8 mouse cellular contexts compared by ENCODE assay signal in genomic region chr10:81138131-81138782, GRCm38 (mm10). TPM values are rescaled to one million over a fixed set of nuclear protein-coding genes. Genes with fewer than 3 reads are reported as not detected.
DNase-seq lines count a peak whose midpoint lies in the region; ATAC-seq lines count a peak whose summit lies in the region.

No protein-coding gene starts in this region.

- H3K27ac ChIP-seq in heart, embryonic 13.5 days (replicated peaks), result peak overlapping the region; percentile 92
- peak overlapping the region; percentile 87 for H3K27ac ChIP-seq in midbrain, embryonic 11.5 days (ENCODE audit: low read depth, low read length)

- peak overlapping the region; percentile 96 for H3K4me3 ChIP-seq in heart, embryonic 13.5 days
- H3K4me3 ChIP-seq in midbrain, embryonic 11.5 days (ENCODE audit: low read depth, low read length), result peak overlapping the region; percentile 78

- peaks cover 13% of the 10 kb centered on the region for H3K27me3 ChIP-seq in heart, embryonic 13.5 days (replicated peaks)
- peaks cover 27% of the 10 kb centered on the region for H3K27me3 ChIP-seq in midbrain, embryonic 11.5 days (ENCODE audit: control insufficient read depth, insufficient read depth, low read length)

- peak overlapping the region; percentile 94 for H3K9ac ChIP-seq in heart, embryonic 13.5 days
- H3K9ac ChIP-seq in midbrain, embryonic 11.5 days (ENCODE audit: low read length), result peak overlapping the region; percentile 89

- peaks cover 69% of the 10 kb centered on the region for H3K4me1 ChIP-seq in heart, embryonic 13.5 days
- peaks cover 42% of the 10 kb centered on the region for H3K4me1 ChIP-seq in midbrain, embryonic 11.5 days (ENCODE audit: control insufficient read depth, insufficient read depth, low read length)

- ATAC-seq in heart, embryonic 13.5 days (ENCODE audit: extremely low read depth, insufficient number of reproducible peaks, low FRiP score, low TSS enrichment), result no peak
- ATAC-seq in midbrain, embryonic 11.5 days (ENCODE audit: low FRiP score), result no peak

- under 1% methylated on average over 24 of the region's 24 CpGs for WGBS in heart, embryonic 13.5 days
- WGBS in midbrain, embryonic 11.5 days, result 2% methylated on average over 19 of the region's 24 CpGs

- H3K36me3 ChIP-seq in heart, embryonic 13.5 days, result peaks cover 3% of the 10 kb centered on the region
- H3K36me3 ChIP-seq in midbrain, embryonic 11.5 days (ENCODE audit: control insufficient read depth, insufficient read depth, low read length), result no peaks in the 10 kb centered on the region

- H3K9me3 ChIP-seq in heart, embryonic 13.5 days, result no peaks in the 10 kb centered on the region
- no peaks in the 10 kb centered on the region for H3K9me3 ChIP-seq in midbrain, embryonic 11.5 days (ENCODE audit: control insufficient read depth, low read length)

- peak; percentile 64 for DNase-seq in adrenal gland, postnatal 10 days
- no peak for DNase-seq in adrenal gland, postnatal 25 days
- DNase-seq in B cell, adult 2 months, result peak; percentile 86
- DNase-seq in cerebellum, adult 9-11 months, result peak; percentile 84
- peak; percentile 29 to 74 for DNase-seq in kidney, postnatal 25 days
- peak; percentile 92 for DNase-seq in midbrain, embryonic 11.5 days (ENCODE audit: low spot score, missing footprints)
- peak; percentile 72 for DNase-seq in testis, postnatal 14 days (ENCODE audit: low spot score)

- peak overlapping the region; percentile 95 for H3K4me2 ChIP-seq in heart, embryonic 13.5 days
- peak overlapping the region; percentile 79 for H3K4me2 ChIP-seq in midbrain, embryonic 11.5 days

RNA-seq across cellular contexts. Expression of gene Zbtb7a, which starts 3.2 kb away (rescaled TPM):
- total RNA-seq in adrenal gland, postnatal 10 days (2021), result 10 to 100 TPM; 61.1 to 66.6 TPM
- total RNA-seq in adrenal gland, postnatal 25 days (2021), result 72.8 and 96.8 TPM in 2 replicates
- 19.5 and 20.1 TPM in 2 replicates for polyA plus RNA-seq in heart, embryonic 13.5 days (2015; fragmentation: Nextera tagmentation; extraction: Ambion mirVana)
- polyA plus RNA-seq in midbrain, embryonic 11.5 days (2014; fragmentation: Nextera tagmentation; extraction: Ambion mirVana), result 5.3 and 5.6 TPM in 2 replicates

RNA-seq across cellular contexts. Expression of gene Pias4, which starts 29.5 kb away (rescaled TPM):
- 10 to 100 TPM; 25.8 to 26.5 TPM for total RNA-seq in adrenal gland, postnatal 10 days (2021)
- total RNA-seq in adrenal gland, postnatal 25 days (2021), result 33.1 and 36.9 TPM in 2 replicates
- 35.7 and 40.3 TPM in 2 replicates for polyA plus RNA-seq in heart, embryonic 13.5 days (2015; fragmentation: Nextera tagmentation; extraction: Ambion mirVana)
- 42.1 and 46.5 TPM in 2 replicates for polyA plus RNA-seq in midbrain, embryonic 11.5 days (2014; fragmentation: Nextera tagmentation; extraction: Ambion mirVana)

RNA-seq across cellular contexts. Expression of gene Map2k2, which starts 32.5 kb away (rescaled TPM):
- total RNA-seq in adrenal gland, postnatal 10 days (2021), result 100 to 1,000 TPM; 151 to 161 TPM
- total RNA-seq in adrenal gland, postnatal 25 days (2021), result 182 and 184 TPM in 2 replicates
- polyA plus RNA-seq in heart, embryonic 13.5 days (2015; fragmentation: Nextera tagmentation; extraction: Ambion mirVana), result 150 TPM in 2 replicates
- polyA plus RNA-seq in midbrain, embryonic 11.5 days (2014; fragmentation: Nextera tagmentation; extraction: Ambion mirVana), result 189 and 210 TPM in 2 replicates

RNA-seq across cellular contexts. Expression of gene Eef2, which starts 38.2 kb away (rescaled TPM):
- total RNA-seq in adrenal gland, postnatal 10 days (2021), result 1,000 to 10,000 TPM; 1,466 to 1,521 TPM
- 1,495 and 1,572 TPM in 2 replicates for total RNA-seq in adrenal gland, postnatal 25 days (2021)
- 393 and 411 TPM in 2 replicates for polyA plus RNA-seq in heart, embryonic 13.5 days (2015; fragmentation: Nextera tagmentation; extraction: Ambion mirVana)
- 398 and 422 TPM in 2 replicates for polyA plus RNA-seq in midbrain, embryonic 11.5 days (2014; fragmentation: Nextera tagmentation; extraction: Ambion mirVana)

RNA-seq across cellular contexts. Expression of gene Creb3l3, which starts 39.6 kb away (rescaled TPM):
- total RNA-seq in adrenal gland, postnatal 10 days (2021), result 10 to 100 TPM; 18.1 to 42.6 TPM
- 1.6 and 2.7 TPM in 2 replicates for total RNA-seq in adrenal gland, postnatal 25 days (2021)
- polyA plus RNA-seq in heart, embryonic 13.5 days (2015; fragmentation: Nextera tagmentation; extraction: Ambion mirVana), result 0.83 and 1.1 TPM in 2 replicates
- polyA plus RNA-seq in midbrain, embryonic 11.5 days (2014; fragmentation: Nextera tagmentation; extraction: Ambion mirVana), result 0.08 and 0.34 TPM in 2 replicates
